Mouse (Mus musculus) brain, embryonic 14.5 days (tissue): ENCODE data around the gene Unc5b.

Experiments used
- CTCF ChIP-seq: fragments of 200-500 bp; IDR thresholded peaks from 2 replicates; pipeline ENCODE4 v1.5.1; 2012; ENCODE audit warnings: inconsistent platforms, mild to moderate bottlenecking, moderate library complexity, borderline replicate concordance; ENCODE audit not compliant: insufficient read depth, insufficient read length; ENCODE audit errors: extremely low read depth
- POLR2A ChIP-seq: fragments of 200-500 bp; IDR thresholded peaks from 2 replicates; pipeline ENCODE4 v1.6.1; 2012; ENCODE audit warnings: mild to moderate bottlenecking, inconsistent platforms, borderline replicate concordance; ENCODE audit not compliant: poor library complexity, insufficient read depth, insufficient read length, severe bottlenecking; ENCODE audit errors: extremely low read depth

DNA sequence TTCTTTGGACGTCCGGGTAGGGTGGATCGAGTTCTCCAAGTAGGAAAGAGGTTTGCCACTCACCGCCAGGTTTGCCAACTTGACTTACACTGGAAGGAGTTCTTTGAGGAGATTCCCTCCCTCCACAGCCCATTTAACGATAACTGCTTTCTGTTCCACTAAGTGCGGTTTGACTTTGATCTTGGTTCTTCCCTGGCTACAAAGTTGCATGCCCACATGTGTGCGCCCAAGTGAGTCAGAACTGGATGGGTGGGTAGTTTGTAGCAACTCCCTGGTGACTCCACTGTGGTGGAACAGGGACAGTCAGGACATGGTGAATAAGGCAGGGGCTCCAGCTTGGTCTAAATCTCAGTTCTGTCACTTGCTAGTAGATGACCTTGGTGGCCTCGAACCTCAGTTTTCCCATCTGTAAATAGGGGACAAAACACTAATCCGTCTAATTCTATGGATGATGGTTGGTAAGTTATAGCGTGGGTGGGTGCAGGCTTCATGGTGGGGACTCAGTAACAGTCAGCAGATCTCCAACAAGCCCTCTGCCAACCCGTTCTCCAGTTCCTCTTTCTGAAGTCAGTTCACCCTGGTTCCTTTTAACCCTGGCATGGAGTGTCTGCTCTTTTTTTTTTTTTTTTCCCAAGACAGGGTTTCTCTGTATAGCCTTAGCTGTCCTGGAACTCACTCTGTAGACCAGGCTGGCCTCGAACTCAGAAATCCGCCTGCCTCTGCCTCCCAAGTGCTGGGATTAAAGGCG, 86.7 kb downstream of the Unc5b start:
- TF ChIP-seq CTCF (no peak), POLR2A (no peak)
